ENCODE assay signal across 8 mouse cellular contexts in genomic region chr12:69461888-69462840, GRCm38 (mm10).
DNase-seq lines count a peak whose midpoint lies in the region; ATAC-seq lines count a peak whose summit lies in the region.

No protein-coding gene starts in this region.

- no peaks in the 10 kb centered on the region for H3K27me3 ChIP-seq in forebrain, embryonic 13.5 days
- H3K27me3 ChIP-seq in hindbrain, embryonic 11.5 days (ENCODE audit: control insufficient read depth, insufficient read depth, low read length) = no peaks in the 10 kb centered on the region
- no peaks in the 10 kb centered on the region for H3K27me3 ChIP-seq in limb, embryonic 13.5 days
- H3K27me3 ChIP-seq in midbrain, embryonic 12.5 days = no peaks in the 10 kb centered on the region
- H3K27me3 ChIP-seq in stomach, embryonic 14.5 days (ENCODE audit: control insufficient read depth, insufficient read depth, low read length) = no peaks in the 10 kb centered on the region

- DNase-seq in adrenal gland, adult 8-10 months = peak; percentile 36
- peak; percentile 65 for DNase-seq in hindbrain, embryonic 11.5 days (ENCODE audit: low spot score)
- no peak for DNase-seq in right cerebral cortex, adult 18-20 months

- peak overlapping the region; percentile 38 for H3K4me3 ChIP-seq in forebrain, embryonic 13.5 days
- H3K4me3 ChIP-seq in hindbrain, embryonic 11.5 days (ENCODE audit: low read depth, low read length) = peak overlapping the region; percentile 36
- peak overlapping the region; percentile 41 for H3K4me3 ChIP-seq in limb, embryonic 13.5 days
- H3K4me3 ChIP-seq in midbrain, embryonic 12.5 days = peak overlapping the region; percentile 36
- H3K4me3 ChIP-seq in stomach, embryonic 14.5 days (ENCODE audit: low read depth, low read length) = peak overlapping the region; percentile 32

- no peaks in the 10 kb centered on the region for H3K9me3 ChIP-seq in forebrain, embryonic 13.5 days (replicated peaks)
- no peaks in the 10 kb centered on the region for H3K9me3 ChIP-seq in hindbrain, embryonic 11.5 days (ENCODE audit: control insufficient read depth, low read length)
- H3K9me3 ChIP-seq in limb, embryonic 13.5 days = no peaks in the 10 kb centered on the region
- H3K9me3 ChIP-seq in midbrain, embryonic 12.5 days = no peaks in the 10 kb centered on the region
- no peaks in the 10 kb centered on the region for H3K9me3 ChIP-seq in stomach, embryonic 14.5 days (ENCODE audit: control insufficient read depth, low read depth, low read length)

- H3K4me1 ChIP-seq in forebrain, embryonic 13.5 days = peaks cover 16% of the 10 kb centered on the region
- no peaks in the 10 kb centered on the region; the same call in none of the 2 replicates for H3K4me1 ChIP-seq in hindbrain, embryonic 11.5 days (replicated peaks; ENCODE audit: control insufficient read depth, insufficient read depth, low read length)
- peaks cover 23% of the 10 kb centered on the region for H3K4me1 ChIP-seq in limb, embryonic 13.5 days
- peaks cover 11% of the 10 kb centered on the region for H3K4me1 ChIP-seq in midbrain, embryonic 12.5 days
- peaks cover 11% of the 10 kb centered on the region for H3K4me1 ChIP-seq in stomach, embryonic 14.5 days (ENCODE audit: control insufficient read depth, insufficient read depth, low read length)

- H3K9ac ChIP-seq in forebrain, embryonic 13.5 days = peak overlapping the region; percentile 51
- H3K9ac ChIP-seq in hindbrain, embryonic 11.5 days (ENCODE audit: low read depth, low read length) = peak overlapping the region; percentile 45; the same call in 1 of the 2 replicates
- H3K9ac ChIP-seq in limb, embryonic 13.5 days = peak overlapping the region; percentile 56
- peak overlapping the region; percentile 28; the same call in 1 of the 2 replicates for H3K9ac ChIP-seq in midbrain, embryonic 12.5 days (replicated peaks)
- H3K9ac ChIP-seq in stomach, embryonic 14.5 days (replicated peaks; ENCODE audit: low read depth, low read length) = peak overlapping the region; percentile 11; the same call in 1 of the 2 replicates

- peak overlapping the region; percentile 76 for H3K27ac ChIP-seq in forebrain, embryonic 13.5 days
- H3K27ac ChIP-seq in hindbrain, embryonic 11.5 days (ENCODE audit: low read depth, low read length) = peak overlapping the region; percentile 70
- peak overlapping the region; percentile 87 for H3K27ac ChIP-seq in limb, embryonic 13.5 days
- peak overlapping the region; percentile 21; the same call in 1 of the 2 replicates for H3K27ac ChIP-seq in midbrain, embryonic 12.5 days (replicated peaks)
- peak overlapping the region; percentile 74 for H3K27ac ChIP-seq in stomach, embryonic 14.5 days (ENCODE audit: low read length)

- H3K4me2 ChIP-seq in forebrain, embryonic 13.5 days = peak overlapping the region; percentile 60
- peak overlapping the region; percentile 61 for H3K4me2 ChIP-seq in hindbrain, embryonic 11.5 days (replicated peaks; ENCODE audit: low read depth, low read length)
- peak overlapping the region; percentile 63 for H3K4me2 ChIP-seq in limb, embryonic 13.5 days (replicated peaks)
- H3K4me2 ChIP-seq in midbrain, embryonic 12.5 days (replicated peaks) = peak overlapping the region; percentile 56
- peak overlapping the region; percentile 48 for H3K4me2 ChIP-seq in stomach, embryonic 14.5 days (replicated peaks; ENCODE audit: low read depth, low read length)

- peak; percentile 68 for ATAC-seq in CD4-positive, CD25-positive, alpha-beta regulatory T cell, adult 4 months
- ATAC-seq in forebrain, embryonic 13.5 days = peak; percentile 85
- peak; percentile 87 for ATAC-seq in hindbrain, embryonic 11.5 days (ENCODE audit: low FRiP score)
- peak; percentile 91 for ATAC-seq in limb, embryonic 13.5 days (ENCODE audit: low FRiP score, low read depth)
- peak; percentile 91 for ATAC-seq in midbrain, embryonic 12.5 days (ENCODE audit: low FRiP score, low read depth)
- ATAC-seq in stomach, embryonic 14.5 days (ENCODE audit: insufficient number of reproducible peaks, insufficient read depth, low FRiP score, low read depth) = peak; percentile 81; the same call in 1 of the 2 replicates

- WGBS in forebrain, embryonic 13.5 days = 18% methylated on average over 30 of the region's 30 CpGs
- 15% methylated on average over 30 of the region's 30 CpGs for WGBS in hindbrain, embryonic 11.5 days
- 29% methylated on average over 30 of the region's 30 CpGs for WGBS in limb, embryonic 13.5 days
- WGBS in midbrain, embryonic 12.5 days = 28% methylated on average over 30 of the region's 30 CpGs
- 21% methylated on average over 30 of the region's 30 CpGs for WGBS in stomach, embryonic 14.5 days

- no peaks in the 10 kb centered on the region for H3K36me3 ChIP-seq in forebrain, embryonic 13.5 days (ENCODE audit: poor library complexity, severe bottlenecking)
- no peaks in the 10 kb centered on the region for H3K36me3 ChIP-seq in hindbrain, embryonic 11.5 days (ENCODE audit: control insufficient read depth, insufficient read depth, low read length)
- H3K36me3 ChIP-seq in limb, embryonic 13.5 days = no peaks in the 10 kb centered on the region
- no peaks in the 10 kb centered on the region for H3K36me3 ChIP-seq in midbrain, embryonic 12.5 days
- H3K36me3 ChIP-seq in stomach, embryonic 14.5 days (ENCODE audit: control insufficient read depth, insufficient read depth, low read length) = no peaks in the 10 kb centered on the region

Comparison
In these comparisons a context has a peak if more than half of its experiments do, and no peak if none do; other contexts are left out.
1. H3K27ac ChIP-seq: peak in every context shown above with its lines; median percentile 87 in limb, embryonic 13.5 days; 76 in forebrain, embryonic 13.5 days; 74 in stomach, embryonic 14.5 days; 70 in hindbrain, embryonic 11.5 days; 21 in midbrain, embryonic 12.5 days.